ENCODE assay signal across 9 mouse cellular contexts in genomic region chr8:11171526-11171925, GRCm38 (mm10).
DNase-seq lines count a peak whose midpoint lies in the region; ATAC-seq lines count a peak whose summit lies in the region.
"Had no signal": no experiment of that assay in that cellular context is flagged by ENCODE, and none has a peak within 500 bp of the region (broad histone marks: within the 10 kb centered on the region; RNA-seq: fewer than 3 reads in every experiment).

No protein-coding gene starts in this region.

- no peaks in the 10 kb centered on the region for H3K9me3 ChIP-seq in heart, embryonic 16.5 days (replicated peaks; ENCODE audit: control insufficient read depth, low read length)
- no peaks in the 10 kb centered on the region for H3K9me3 ChIP-seq in embryonic facial prominence, embryonic 10.5 days
- no peaks in the 10 kb centered on the region for H3K9me3 ChIP-seq in midbrain, embryonic 11.5 days (ENCODE audit: control insufficient read depth, low read length)
- H3K9me3 ChIP-seq: limb, embryonic 12.5 days had no signal

- H3K27ac ChIP-seq in heart, embryonic 16.5 days (ENCODE audit: low read length), result peak overlapping the region; percentile 88
- H3K27ac ChIP-seq in embryonic facial prominence, embryonic 10.5 days (replicated peaks), result no peak overlapping the region
- no peak overlapping the region for H3K27ac ChIP-seq in midbrain, embryonic 11.5 days (ENCODE audit: low read depth, low read length)
- H3K27ac ChIP-seq: limb, embryonic 12.5 days had no signal

- no peak overlapping the region for H3K4me3 ChIP-seq in heart, embryonic 16.5 days (ENCODE audit: low read length)
- no peak overlapping the region for H3K4me3 ChIP-seq in embryonic facial prominence, embryonic 10.5 days
- no peak overlapping the region for H3K4me3 ChIP-seq in midbrain, embryonic 11.5 days (ENCODE audit: low read depth, low read length)
- H3K4me3 ChIP-seq: limb, embryonic 12.5 days had no signal

- H3K4me1 ChIP-seq in heart, embryonic 16.5 days (ENCODE audit: control insufficient read depth, insufficient read depth, low read length), result peaks cover 28% of the 10 kb centered on the region
- peaks cover 11% of the 10 kb centered on the region; the same call in 1 of the 2 replicates for H3K4me1 ChIP-seq in embryonic facial prominence, embryonic 10.5 days
- H3K4me1 ChIP-seq in midbrain, embryonic 11.5 days (ENCODE audit: control insufficient read depth, insufficient read depth, low read length), result no peaks in the 10 kb centered on the region
- H3K4me1 ChIP-seq: limb, embryonic 12.5 days had no signal

- peak; percentile 85 for ATAC-seq in heart, embryonic 16.5 days (replicated peaks; ENCODE audit: extremely low read depth, insufficient read depth, low FRiP score)
- ATAC-seq in midbrain, embryonic 11.5 days (ENCODE audit: low FRiP score), result no peak

- no peaks in the 10 kb centered on the region for H3K27me3 ChIP-seq in heart, embryonic 16.5 days (ENCODE audit: control insufficient read depth, insufficient read depth, low read length)
- H3K27me3 ChIP-seq in embryonic facial prominence, embryonic 10.5 days (replicated peaks; ENCODE audit: low read depth, poor library complexity, severe bottlenecking), result 0 out of 2 replicates have a peak, but pooled peaks cover 7% of the 10 kb centered on the region
- H3K27me3 ChIP-seq in midbrain, embryonic 11.5 days (ENCODE audit: control insufficient read depth, insufficient read depth, low read length), result no peaks in the 10 kb centered on the region
- H3K27me3 ChIP-seq: limb, embryonic 12.5 days had no signal

- WGBS in heart, embryonic 16.5 days, result 58% methylated on average over 7 of the region's 7 CpGs
- 83% methylated on average over 7 of the region's 7 CpGs for WGBS in embryonic facial prominence, embryonic 10.5 days
- 86% methylated on average over 7 of the region's 7 CpGs for WGBS in midbrain, embryonic 11.5 days

- no peak overlapping the region for H3K4me2 ChIP-seq in heart, embryonic 16.5 days (ENCODE audit: low read depth, low read length)
- H3K4me2 ChIP-seq in midbrain, embryonic 11.5 days, result no peak overlapping the region
- H3K4me2 ChIP-seq: limb, embryonic 12.5 days had no signal

- DNase-seq in urinary bladder, postnatal 14 days (ENCODE audit: low spot score), result peak; percentile 50
- no peak for DNase-seq in urinary bladder, postnatal 10 days (ENCODE audit: low spot score)
- DNase-seq in cerebellum, postnatal 36 days, result peak; percentile 70 to 71
- peak; percentile 94 for DNase-seq in skeletal muscle tissue, adult 2 months (ENCODE audit: low read depth, low spot score)
- DNase-seq in spleen, postnatal 36 days (ENCODE audit: low spot score in 2 of 2), result no peak
- no peak for DNase-seq in embryonic facial prominence, embryonic 10.5 days (ENCODE audit: low spot score)
- no peak for DNase-seq in midbrain, embryonic 11.5 days (ENCODE audit: low spot score, missing footprints)

- no peak overlapping the region; the same call in 1 of the 2 replicates for H3K9ac ChIP-seq in heart, embryonic 16.5 days (ENCODE audit: low read length)
- H3K9ac ChIP-seq in midbrain, embryonic 11.5 days (ENCODE audit: low read length), result no peak overlapping the region
- H3K9ac ChIP-seq: limb, embryonic 12.5 days had no signal

- no peaks in the 10 kb centered on the region for H3K36me3 ChIP-seq in heart, embryonic 16.5 days (ENCODE audit: control insufficient read depth, insufficient read depth)
- H3K36me3 ChIP-seq in embryonic facial prominence, embryonic 10.5 days (replicated peaks), result no peaks in the 10 kb centered on the region
- no peaks in the 10 kb centered on the region for H3K36me3 ChIP-seq in midbrain, embryonic 11.5 days (ENCODE audit: control insufficient read depth, insufficient read depth, low read length)
- H3K36me3 ChIP-seq: limb, embryonic 12.5 days had no signal

Comparison
In these comparisons a context has a peak if more than half of its experiments do, and no peak if none do; other contexts are left out.
1. DNase-seq: peak in urinary bladder, postnatal 14 days (single experiment), cerebellum, postnatal 36 days (2 of 2) and skeletal muscle tissue, adult 2 months (single experiment); none in urinary bladder, postnatal 10 days (single experiment), spleen, postnatal 36 days (0 of 2), embryonic facial prominence, embryonic 10.5 days (single experiment) and midbrain, embryonic 11.5 days (single experiment).